Mouse (Mus musculus): ENCODE results near the gene Dstyk. TPM values are rescaled to one million over a fixed set of nuclear protein-coding genes. Genes with fewer than 3 reads are reported as not detected.

Dstyk gene
- polyA plus RNA-seq, 1 experiment: 0.09 TPM

- no peak for TF ChIP-seq GATA1 (IDR thresholded peaks at IDR 0.05; ENCODE audit: low read length)
- TF ChIP-seq TAL1 (IDR thresholded peaks at IDR 0.05; ENCODE audit: low read length): no peak
- Histone ChIP-seq H3K4me1 (ENCODE audit: control insufficient read depth) (peaks cover 48% of the 10 kb centered on the region), H3K27me3 (ENCODE audit: control insufficient read depth) (no peaks in the 10 kb centered on the region)
Measured at GRCm38 (mm10) chr1:132479438-132479837, 62.1 kb downstream of the Dstyk start.

GRCm38 (mm10) chr1:132481619-132482018 is 64.3 kb downstream of the Dstyk start:
- H3K4me1 ChIP-seq (ENCODE audit: control insufficient read depth): peaks cover 33% of the 10 kb centered on the region
- peaks cover 42% of the 10 kb centered on the region for H3K36me3 ChIP-seq (ENCODE audit: control insufficient read depth)
- TF ChIP-seq TAL1 (IDR thresholded peaks at IDR 0.05; ENCODE audit: low read length) (no peak), GATA1 (IDR thresholded peaks at IDR 0.05; ENCODE audit: low read length) (no peak)
- no peaks in the 10 kb centered on the region for H3K9me3 ChIP-seq (ENCODE audit: control insufficient read depth, low read length)
- H3K4me3 ChIP-seq (replicated peaks): no peak overlapping the region
- H3K27me3 ChIP-seq (ENCODE audit: control insufficient read depth): no peaks in the 10 kb centered on the region

More at GRCm38 (mm10) chr1:132479438-132479837, 62.1 kb downstream of the Dstyk start:
- Histone ChIP-seq H3K9me3 (ENCODE audit: control insufficient read depth, low read length) (no peaks in the 10 kb centered on the region), H3K36me3 (ENCODE audit: control insufficient read depth) (peaks cover 22% of the 10 kb centered on the region), H3K4me3 (replicated peaks) (no peak overlapping the region)

- Histone ChIP-seq H3K4me1 (ENCODE audit: control insufficient read depth) (peaks cover 23% of the 10 kb centered on the region), H3K4me3 (replicated peaks) (no peak overlapping the region), H3K27me3 (ENCODE audit: control insufficient read depth) (no peaks in the 10 kb centered on the region), H3K9me3 (ENCODE audit: control insufficient read depth, low read length) (no peaks in the 10 kb centered on the region), H3K36me3 (ENCODE audit: control insufficient read depth) (peaks cover 56% of the 10 kb centered on the region)
- TF ChIP-seq TAL1 (IDR thresholded peaks at IDR 0.05; ENCODE audit: low read length): no peak
- no peak for TF ChIP-seq GATA1 (IDR thresholded peaks at IDR 0.05; ENCODE audit: low read length)
Measured at GRCm38 (mm10) chr1:132483234-132483633, 65.9 kb downstream of the Dstyk start.

DNA sequence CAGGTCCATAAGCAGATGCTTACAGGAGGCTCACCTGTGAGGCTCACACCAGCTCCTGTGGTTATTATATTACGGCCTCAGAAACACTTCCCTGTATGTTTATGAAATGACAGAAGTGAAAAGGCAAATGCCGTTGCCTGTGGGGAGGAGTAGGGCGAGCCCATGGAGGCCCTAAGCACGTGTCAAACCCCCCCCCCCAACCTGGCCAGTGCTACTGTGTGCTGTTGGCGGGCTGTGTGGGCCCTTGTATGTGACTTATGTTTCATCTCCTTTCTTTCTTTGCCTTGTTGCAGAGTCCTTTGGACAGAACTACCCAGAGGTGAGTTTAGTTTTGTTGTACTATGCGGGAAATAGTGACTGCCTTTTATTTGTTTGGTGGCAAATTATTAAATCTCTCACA is 66.4 kb downstream of the Dstyk start:
- peaks cover 61% of the 10 kb centered on the region for H3K36me3 ChIP-seq (ENCODE audit: control insufficient read depth)
- H3K4me1 ChIP-seq (ENCODE audit: control insufficient read depth): peaks cover 17% of the 10 kb centered on the region
- no peak overlapping the region for H3K4me3 ChIP-seq (replicated peaks)
- H3K27me3 ChIP-seq (ENCODE audit: control insufficient read depth): no peaks in the 10 kb centered on the region
- no peak for TF ChIP-seq GATA1 (IDR thresholded peaks at IDR 0.05; ENCODE audit: low read length)
- TF ChIP-seq TAL1 (IDR thresholded peaks at IDR 0.05; ENCODE audit: low read length): no peak
- no peaks in the 10 kb centered on the region for H3K9me3 ChIP-seq (ENCODE audit: control insufficient read depth, low read length)

GRCm38 (mm10) chr1:132500535-132500934 is 83.2 kb downstream of the Dstyk start:
- Histone ChIP-seq H3K27me3 (ENCODE audit: control insufficient read depth) (no peaks in the 10 kb centered on the region), H3K9me3 (ENCODE audit: control insufficient read depth, low read length) (no peaks in the 10 kb centered on the region), H3K4me1 (ENCODE audit: control insufficient read depth) (no peaks in the 10 kb centered on the region), H3K36me3 (ENCODE audit: control insufficient read depth) (peaks cover 96% of the 10 kb centered on the region), H3K4me3 (replicated peaks) (no peak overlapping the region)
- TF ChIP-seq GATA1 (IDR thresholded peaks at IDR 0.05; ENCODE audit: low read length) (no peak), TAL1 (IDR thresholded peaks at IDR 0.05; ENCODE audit: low read length) (no peak)

GRCm38 (mm10) chr1:132505155-132505554 is 87.8 kb downstream of the Dstyk start:
- Histone ChIP-seq H3K4me3 (replicated peaks) (no peak overlapping the region), H3K36me3 (ENCODE audit: control insufficient read depth) (peaks cover 91% of the 10 kb centered on the region), H3K4me1 (ENCODE audit: control insufficient read depth) (no peaks in the 10 kb centered on the region), H3K27me3 (ENCODE audit: control insufficient read depth) (no peaks in the 10 kb centered on the region), H3K9me3 (ENCODE audit: control insufficient read depth, low read length) (no peaks in the 10 kb centered on the region)
- no peak for TF ChIP-seq GATA1 (IDR thresholded peaks at IDR 0.05; ENCODE audit: low read length)
- no peak for TF ChIP-seq TAL1 (IDR thresholded peaks at IDR 0.05; ENCODE audit: low read length)

DNA sequence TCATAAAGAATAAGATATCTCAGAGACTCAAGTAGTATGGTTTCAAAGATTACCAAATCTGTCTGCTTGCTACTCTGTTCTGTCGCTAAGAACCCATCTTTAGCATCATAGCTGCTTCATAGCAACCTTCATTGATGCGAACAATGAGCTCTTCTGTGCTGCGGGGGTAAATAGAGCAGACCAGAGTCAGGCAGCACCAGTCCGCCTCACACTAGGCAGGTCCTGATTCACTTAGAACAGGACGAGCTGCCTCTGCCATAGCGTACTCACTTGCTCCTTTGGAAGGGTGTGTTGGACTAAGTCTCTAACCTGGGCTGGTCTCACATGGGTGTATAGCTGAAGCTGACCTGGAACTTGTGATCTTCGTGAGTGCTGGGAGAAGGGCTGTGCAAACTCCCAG is 88.7 kb downstream of the Dstyk start, which contains the start of gene Tmem81:
Gene Tmem81 (plus strand): TSS at position 173 of the 400 bp plus-strand sequence.
- Histone ChIP-seq H3K4me3 (replicated peaks) (no peak within 1 kb of the TSS), H3K9me3 (ENCODE audit: control insufficient read depth, low read length) (no peaks in the 10 kb centered on the region), H3K36me3 (ENCODE audit: control insufficient read depth) (peaks cover 82% of the 10 kb centered on the region), H3K4me1 (ENCODE audit: control insufficient read depth) (no peaks in the 10 kb centered on the region), H3K27me3 (ENCODE audit: control insufficient read depth) (no peaks in the 10 kb centered on the region)
- TF ChIP-seq TAL1 (IDR thresholded peaks at IDR 0.05; ENCODE audit: low read length) (no peak), GATA1 (IDR thresholded peaks at IDR 0.05; ENCODE audit: low read length) (no peak)

GRCm38 (mm10) chr1:132506656-132507055 is 89.3 kb downstream of the Dstyk start:
- Histone ChIP-seq H3K27me3 (ENCODE audit: control insufficient read depth) (no peaks in the 10 kb centered on the region; the same call in 1 of the 2 replicates), H3K4me1 (ENCODE audit: control insufficient read depth) (no peaks in the 10 kb centered on the region), H3K4me3 (replicated peaks) (no peak overlapping the region), H3K9me3 (ENCODE audit: control insufficient read depth, low read length) (no peaks in the 10 kb centered on the region), H3K36me3 (ENCODE audit: control insufficient read depth) (peaks cover 76% of the 10 kb centered on the region)
- TF ChIP-seq GATA1 (IDR thresholded peaks at IDR 0.05; ENCODE audit: low read length) (no peak), TAL1 (IDR thresholded peaks at IDR 0.05; ENCODE audit: low read length) (no peak)

DNA sequence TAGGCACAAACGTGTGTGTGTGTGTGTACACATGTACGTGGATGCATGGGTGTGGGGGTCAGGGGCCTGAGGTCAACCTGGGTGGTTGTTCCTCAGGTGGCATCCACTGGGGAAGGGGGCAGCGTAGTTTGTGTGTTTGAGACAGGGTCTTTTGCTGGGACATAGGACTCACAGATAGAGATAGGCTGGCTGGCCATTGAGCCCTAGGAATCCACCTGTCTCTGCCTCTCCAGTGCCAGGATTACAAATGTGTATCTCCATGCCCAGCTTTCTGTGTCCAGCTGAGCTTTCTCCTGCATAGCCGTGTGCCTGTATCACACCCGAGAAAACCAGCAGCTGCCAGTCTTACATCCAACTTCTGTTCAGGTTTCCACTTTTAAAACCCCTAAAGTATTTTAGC is 92.4 kb downstream of the Dstyk start:
- Histone ChIP-seq H3K4me3 (replicated peaks) (no peak overlapping the region), H3K27me3 (ENCODE audit: control insufficient read depth) (peaks cover 3% of the 10 kb centered on the region), H3K9me3 (ENCODE audit: control insufficient read depth, low read length) (no peaks in the 10 kb centered on the region), H3K36me3 (ENCODE audit: control insufficient read depth) (peaks cover 46% of the 10 kb centered on the region), H3K4me1 (ENCODE audit: control insufficient read depth) (no peaks in the 10 kb centered on the region)
- TF ChIP-seq GATA1 (IDR thresholded peaks at IDR 0.05; ENCODE audit: low read length): no peak
- no peak for TF ChIP-seq TAL1 (IDR thresholded peaks at IDR 0.05; ENCODE audit: low read length)

- no peak overlapping the region for H3K4me3 ChIP-seq (replicated peaks)
- TF ChIP-seq GATA1 (IDR thresholded peaks at IDR 0.05; ENCODE audit: low read length): no peak
- no peak for TF ChIP-seq TAL1 (IDR thresholded peaks at IDR 0.05; ENCODE audit: low read length)
- peaks cover 28% of the 10 kb centered on the region for H3K36me3 ChIP-seq (ENCODE audit: control insufficient read depth)
- no peaks in the 10 kb centered on the region for H3K9me3 ChIP-seq (ENCODE audit: control insufficient read depth, low read length)
- peaks cover 3% of the 10 kb centered on the region for H3K27me3 ChIP-seq (ENCODE audit: control insufficient read depth)
- H3K4me1 ChIP-seq (ENCODE audit: control insufficient read depth): no peaks in the 10 kb centered on the region
Measured at GRCm38 (mm10) chr1:132511521-132511920, 94.2 kb downstream of the Dstyk start.

All from erythroblast, embryonic 14.5 days (primary cell).